Mouse (Mus musculus) megakaryocyte, embryonic 14.5 days (primary cell): ENCODE data around the gene Smg6.

Source experiments
- FLI1 ChIP-seq: IDR thresholded peaks from 2 replicates; pipeline ENCODE4 v1.6.1; 2012; ENCODE audit warnings: low read length, inconsistent platforms, mixed read lengths
- GATA1 ChIP-seq: IDR thresholded peaks from 3 replicates; pipeline ENCODE4 v1.6.1; 2012; ENCODE audit warnings: mixed read lengths, low read length, inconsistent platforms, borderline replicate concordance

- no peak for TF ChIP-seq GATA1
- TF ChIP-seq FLI1, result no peak
Observed at GRCm38 (mm10) chr11:74927236-74927725, 1.7 kb downstream of the Smg6 start.
